Mouse (Mus musculus): Measurements from ENCODE around the gene AI182371. TPM values are rescaled to one million over a fixed set of nuclear protein-coding genes. Genes with fewer than 3 reads are reported as not detected.

The AI182371 gene
- total RNA-seq (2021): 1 to 10 TPM in 1 of 2 experiments, under 1 TPM in 1; 0.62 to 1.4 TPM
- 0.11 TPM in 1 of 2 replicates, not detected in the other for polyA plus RNA-seq (2012; rRNA removed)
- long read RNA-seq, partial matches to known transcripts: 0 of 1 reads
- long read RNA-seq, other reads (novel, unspliced or antisense): 1 of 1 reads

DNA sequence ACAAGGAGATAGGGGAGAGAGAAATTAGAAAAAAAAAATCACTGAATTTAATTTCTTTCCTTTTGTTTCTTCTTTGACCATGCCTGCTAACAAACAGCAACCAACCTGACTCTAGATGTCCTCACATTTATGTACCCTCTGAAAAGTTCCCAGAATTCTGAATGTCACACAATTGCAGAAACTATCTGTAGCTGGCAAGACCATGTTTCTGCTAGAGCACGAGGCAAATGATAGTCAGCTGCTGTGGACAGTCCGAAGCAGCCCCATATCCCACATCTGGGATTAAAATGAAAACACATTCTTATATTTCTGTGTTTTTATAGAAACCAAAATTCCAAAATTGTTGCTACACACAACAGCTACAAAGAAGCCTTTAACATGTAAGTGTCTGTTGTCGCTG lies at the start of gene AI182371:
TSS of gene AI182371 (minus strand) at position 101 of the 400 bp plus-strand sequence.
- DNase-seq: no peak

DNA sequence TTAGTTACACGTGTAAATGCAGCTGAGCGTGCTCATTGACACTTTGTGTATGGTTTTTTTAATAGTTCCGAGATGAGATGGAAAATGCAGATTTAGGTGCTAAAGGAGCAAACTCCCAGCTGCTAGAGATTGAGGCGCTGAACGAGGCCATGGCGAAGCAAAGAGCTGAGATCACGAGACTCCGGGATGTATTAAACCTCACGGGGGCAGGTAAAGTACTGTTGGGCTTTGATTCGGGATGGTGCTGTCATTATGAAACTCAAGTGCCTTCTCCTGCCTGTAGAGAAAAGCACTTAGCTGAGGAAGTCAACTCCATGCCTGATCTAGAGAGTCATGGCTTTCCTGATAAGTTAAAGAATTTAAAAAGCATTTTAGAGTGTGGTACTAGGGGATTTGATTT lies 47.5 kb upstream of the AI182371 start:
- DNase-seq: no peak

DNA sequence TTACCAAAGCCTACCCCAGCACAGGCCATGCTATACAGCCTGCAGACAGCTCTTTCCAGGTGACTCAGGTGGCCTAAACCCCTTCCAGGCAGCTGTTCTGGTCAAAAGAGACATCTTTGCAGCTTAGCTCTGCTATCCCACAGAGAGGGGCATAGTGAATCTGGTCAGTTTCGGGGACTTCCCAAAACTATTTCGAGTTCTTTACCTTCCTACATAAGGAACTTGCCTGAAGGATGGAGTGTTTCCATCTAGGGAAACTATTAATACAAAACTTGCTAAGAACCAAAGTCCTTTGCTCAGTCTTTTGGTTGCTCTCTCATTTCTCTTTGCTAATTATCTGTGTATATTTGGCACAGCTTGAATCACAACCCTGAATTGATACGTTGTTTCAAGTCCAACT lies 40.3 kb upstream of the AI182371 start:
- no peak for DNase-seq

DNA sequence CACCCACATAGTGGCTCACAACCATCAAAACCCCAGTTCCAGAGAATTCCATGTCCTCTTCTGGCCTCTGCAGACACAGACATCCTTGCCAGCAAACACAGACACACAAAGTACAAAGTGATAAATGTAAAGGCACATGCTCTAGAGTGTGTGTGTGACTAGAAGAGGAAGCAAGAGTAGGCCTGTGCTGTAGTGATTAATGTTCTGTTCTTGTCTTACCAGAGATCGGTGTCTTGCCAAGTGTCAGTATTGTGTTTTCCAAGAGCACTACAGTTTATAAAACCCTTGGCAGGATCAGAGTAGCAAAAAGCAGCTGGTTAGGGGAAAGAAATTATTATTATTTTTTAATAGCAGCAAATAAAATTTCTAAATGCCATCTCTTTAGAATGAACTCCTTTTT lies 37.2 kb upstream of the AI182371 start:
- no peak for DNase-seq

DNA sequence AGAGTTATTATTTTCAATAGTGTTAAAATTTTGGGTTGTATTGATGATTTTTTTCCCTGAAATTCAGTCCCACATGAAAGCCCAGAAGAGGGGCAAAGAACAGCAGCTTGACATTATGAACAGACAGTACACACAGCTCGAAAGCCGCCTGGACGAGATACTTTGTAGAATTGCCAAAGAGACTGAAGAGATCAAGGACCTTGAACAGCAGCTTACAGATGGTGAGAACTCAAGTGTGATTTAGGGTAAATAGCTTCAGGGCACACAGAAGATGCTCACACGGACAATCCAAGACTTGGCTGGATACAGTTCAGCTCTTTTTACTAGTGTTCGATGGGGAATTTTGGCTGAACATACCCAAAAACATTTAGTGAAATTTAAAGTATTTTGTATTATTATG lies 32.5 kb upstream of the AI182371 start:
- no peak for DNase-seq

DNA sequence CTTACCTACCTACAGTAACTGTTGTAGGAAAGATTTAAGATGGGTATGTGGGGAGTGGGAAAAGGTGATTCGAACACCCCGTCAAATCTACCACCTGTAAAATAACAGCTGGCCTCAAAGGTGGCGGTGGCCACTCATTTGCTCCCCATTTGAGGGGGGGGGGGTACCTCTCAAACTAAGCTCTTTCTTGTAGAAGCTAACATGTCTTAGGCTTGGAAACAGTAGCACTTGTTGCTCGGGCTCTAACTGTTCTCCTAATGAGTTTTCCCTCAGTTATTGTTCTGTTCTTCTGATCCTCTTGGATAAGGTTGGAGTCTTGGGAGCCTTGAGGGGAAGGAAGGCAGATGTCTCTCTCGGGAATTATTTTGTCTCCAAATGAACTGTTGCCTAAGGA lies 31.3 kb upstream of the AI182371 start:
- no peak for DNase-seq

DNA sequence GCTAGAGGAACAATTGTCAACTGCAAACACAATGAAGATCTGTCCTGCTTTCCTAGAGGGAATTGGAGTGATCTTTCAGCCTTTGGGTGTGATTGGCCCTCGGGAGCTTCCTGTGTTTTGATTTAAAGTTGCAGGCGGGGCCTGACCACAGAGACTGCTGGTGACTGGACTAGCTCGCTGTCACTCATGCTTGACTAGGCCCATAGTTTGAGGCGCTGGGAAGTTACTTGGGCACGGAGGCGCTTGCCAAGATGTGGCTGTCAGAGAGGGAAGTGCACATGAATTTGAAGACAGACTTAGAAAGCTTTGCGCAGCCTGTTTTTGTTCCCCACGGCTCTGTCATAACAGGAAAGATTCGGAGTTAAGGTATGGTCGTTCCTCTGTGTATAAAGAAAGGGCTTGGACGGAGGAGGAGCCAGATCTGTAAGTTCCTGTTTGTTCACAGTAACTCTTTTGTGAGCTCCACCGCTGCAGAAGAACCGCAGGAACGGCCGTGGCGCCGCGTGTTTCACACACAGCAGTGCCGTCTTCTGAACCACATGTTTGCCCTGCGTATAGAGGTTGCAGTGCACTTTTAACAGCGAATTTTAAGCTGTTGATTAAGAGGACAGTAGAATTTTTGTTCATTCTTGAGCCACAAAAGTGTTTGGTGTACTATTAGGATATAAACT lies 30.8 kb upstream of the AI182371 start:
- DNase-seq: peak; percentile 97

DNA sequence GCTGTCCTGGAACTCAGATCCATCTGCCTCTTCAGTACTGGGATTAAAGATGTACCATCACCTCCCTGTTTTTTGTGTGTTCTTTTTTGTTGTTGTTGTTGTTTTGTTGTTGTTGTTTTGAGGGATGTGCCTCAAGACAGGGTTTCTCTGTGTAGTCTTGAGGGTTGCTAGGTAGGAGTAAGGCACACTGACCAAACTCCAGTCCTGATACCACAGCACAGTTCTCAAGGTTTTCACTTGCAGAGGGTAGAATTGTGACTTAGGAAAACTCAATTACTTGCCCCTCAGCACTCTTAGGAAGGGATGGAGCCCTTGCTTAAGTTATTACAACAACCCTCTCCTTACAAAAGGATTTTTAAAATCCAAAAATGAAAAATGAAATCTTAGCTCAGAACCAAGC lies 30.1 kb upstream of the AI182371 start:
- no peak for DNase-seq

DNA sequence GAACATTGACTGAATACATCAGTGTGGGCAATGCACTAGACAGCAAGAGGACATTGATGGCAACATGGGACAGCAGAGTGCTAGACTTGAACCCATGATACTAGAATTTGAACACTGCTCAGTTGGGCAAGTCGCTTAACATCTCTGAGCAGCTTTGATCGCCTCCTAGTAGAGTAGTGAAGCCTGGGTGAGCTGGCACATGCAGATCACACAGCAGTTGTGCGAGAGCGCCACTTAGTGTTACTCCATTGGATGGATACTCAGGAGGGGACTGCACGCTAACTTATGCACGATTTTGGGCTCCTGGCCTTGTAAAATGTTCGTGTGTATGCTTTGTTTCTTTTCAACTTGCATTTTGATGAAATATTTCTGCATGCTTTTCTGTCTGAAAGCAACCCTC lies 23.4 kb upstream of the AI182371 start:
- no peak for DNase-seq

DNA sequence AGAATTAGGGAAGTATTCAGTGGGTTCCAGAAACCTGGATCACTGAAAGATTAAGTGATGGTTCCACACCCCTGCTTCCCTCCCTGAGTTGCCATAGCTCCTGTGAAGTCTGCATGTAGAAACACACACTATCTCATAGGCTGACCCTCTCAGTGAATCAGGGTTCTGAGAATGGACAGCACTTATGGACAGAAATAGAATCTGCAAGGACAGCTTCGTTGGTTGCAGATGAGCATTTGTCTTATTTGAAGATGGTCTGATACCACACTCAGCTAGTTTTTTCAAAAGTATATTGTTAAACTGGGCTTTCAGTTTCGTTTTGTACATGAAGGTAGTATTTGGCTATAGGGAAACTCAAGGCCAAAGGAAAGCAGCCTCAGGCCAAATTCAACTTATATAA lies 9.2 kb upstream of the AI182371 start:
- DNase-seq: no peak

DNA sequence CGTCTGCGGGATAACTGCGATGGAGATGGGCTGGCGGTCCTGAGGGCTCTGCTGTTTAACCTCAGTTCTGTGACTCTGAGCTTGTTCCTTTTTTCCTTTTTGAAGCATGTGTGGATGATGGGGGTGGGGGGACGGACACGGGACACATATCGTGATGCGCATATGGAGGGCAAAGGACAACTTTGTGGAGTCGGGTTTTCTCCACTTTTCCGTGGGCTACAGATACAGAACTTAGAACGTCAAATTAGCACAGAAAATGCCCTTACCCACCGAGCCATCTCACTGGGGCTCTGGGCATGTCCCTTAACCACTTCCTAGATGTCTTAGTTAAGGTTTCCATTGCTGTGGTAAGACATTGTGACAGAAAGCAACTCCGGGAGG lies 8.6 kb upstream of the AI182371 start:
- DNase-seq: no peak

DNA sequence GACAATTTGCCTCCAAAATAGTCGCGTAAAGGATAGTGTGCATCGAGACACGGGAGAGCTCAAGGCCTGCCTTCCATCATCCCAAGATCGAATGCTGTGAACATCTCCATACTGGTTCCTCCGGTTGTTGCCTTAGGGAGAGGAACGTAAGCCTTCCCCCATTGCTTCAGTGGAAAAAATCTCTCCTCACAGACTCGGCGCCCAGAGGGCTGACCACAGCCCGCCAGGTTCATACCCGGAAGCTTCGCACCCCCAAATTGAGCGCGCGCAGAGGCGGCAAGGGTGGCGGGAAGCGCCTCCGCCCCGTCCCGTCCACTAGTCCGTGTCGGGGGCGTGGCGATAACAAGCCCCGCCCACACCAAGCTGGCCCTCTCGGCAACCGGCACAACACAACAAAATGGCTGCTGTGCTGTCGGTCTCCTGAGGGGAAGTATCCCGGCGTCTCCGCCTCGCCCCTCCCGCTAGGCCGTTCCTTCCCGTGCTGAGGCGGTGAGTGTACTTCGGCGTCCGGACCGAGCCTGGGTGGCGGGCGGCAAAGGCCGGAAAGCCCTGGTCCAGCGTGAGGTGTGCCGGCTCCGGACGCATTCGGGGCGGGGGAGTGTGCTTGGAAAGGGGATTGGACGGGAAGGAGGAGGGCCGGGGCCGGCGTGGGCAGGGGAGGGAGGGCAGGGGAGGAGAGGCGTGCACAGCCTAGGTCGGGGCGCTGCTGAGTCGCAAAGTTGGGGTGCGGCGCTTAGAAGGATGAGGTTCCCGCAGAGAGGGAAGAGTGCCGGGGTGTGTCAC lies 8.0 kb upstream of the AI182371 start, which contains the start of gene Cntrl:
TSS of gene Cntrl (plus strand) at position 352 of the 783 bp plus-strand sequence.
- peak; percentile 97 for DNase-seq

DNA sequence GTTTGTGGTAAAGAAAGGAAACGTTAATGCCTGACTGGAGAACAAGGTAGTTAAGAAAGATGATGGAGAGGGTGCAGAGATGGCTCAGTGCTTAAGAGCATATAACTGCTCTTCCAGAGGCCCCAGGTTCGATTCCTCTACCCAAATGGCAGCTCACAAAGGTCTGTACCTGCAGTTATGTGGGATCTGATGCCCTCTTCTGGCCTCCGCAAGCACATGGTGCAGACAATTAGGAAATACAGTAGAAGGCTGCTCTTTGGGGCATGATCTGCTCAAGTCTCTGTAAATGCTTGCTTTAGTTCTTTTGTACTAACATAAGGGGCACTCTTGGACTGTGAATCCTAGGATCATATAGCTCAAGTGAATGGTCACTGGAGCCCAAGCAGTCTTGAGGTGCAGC lies 7.4 kb upstream of the AI182371 start:
- no peak for DNase-seq

DNA sequence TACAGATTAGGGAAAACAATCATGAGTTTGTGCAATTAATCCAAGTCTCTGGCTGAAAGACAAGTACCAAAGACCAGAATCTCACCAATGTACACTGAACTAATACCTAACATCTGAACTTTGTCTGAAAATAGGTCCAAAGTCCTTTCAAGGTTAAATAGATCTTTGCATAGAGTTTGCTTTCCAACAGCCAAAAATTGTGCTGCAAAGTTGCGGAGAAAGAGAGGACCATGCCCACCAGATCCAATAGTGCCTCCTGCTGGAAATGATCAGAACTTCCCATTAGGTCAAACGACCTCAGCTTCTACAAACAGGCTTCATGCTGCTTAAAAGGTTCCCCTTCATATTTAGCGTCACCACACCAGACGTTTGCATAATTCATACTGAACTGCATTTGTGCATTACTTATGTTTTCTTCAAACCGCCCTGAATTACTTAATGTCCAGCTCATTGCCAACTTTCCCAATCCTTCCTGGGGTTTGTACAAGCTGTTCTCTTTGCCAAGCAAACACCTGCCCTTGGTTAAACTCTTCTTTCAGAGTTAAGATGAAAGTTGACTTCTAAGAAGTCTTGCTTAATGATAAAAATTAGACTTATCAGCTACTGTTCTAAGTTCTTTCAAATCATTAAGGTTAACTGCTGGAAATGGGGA lies 6.8 kb upstream of the AI182371 start:
- DNase-seq: peak; percentile 7

DNA sequence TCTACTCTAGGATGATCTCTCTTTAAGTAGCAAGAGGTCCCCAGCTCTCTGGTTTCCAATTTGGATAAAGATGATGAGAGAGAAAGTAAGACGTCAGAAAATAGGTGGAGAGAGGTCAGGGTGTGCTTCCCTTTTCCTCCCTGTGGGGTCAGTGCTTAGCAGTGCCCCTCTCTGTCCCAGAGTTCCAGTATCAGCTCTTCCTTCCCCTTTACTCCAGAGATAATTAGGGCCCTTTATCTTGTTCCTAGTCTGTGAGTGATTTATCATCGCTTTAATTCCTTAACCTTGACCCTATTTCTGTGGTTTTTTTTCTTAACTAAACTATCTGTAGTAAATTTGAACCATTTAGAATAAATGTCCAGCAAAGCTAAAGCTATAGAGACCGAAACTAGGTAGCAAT lies 3.5 kb upstream of the AI182371 start:
- no peak for DNase-seq

DNA sequence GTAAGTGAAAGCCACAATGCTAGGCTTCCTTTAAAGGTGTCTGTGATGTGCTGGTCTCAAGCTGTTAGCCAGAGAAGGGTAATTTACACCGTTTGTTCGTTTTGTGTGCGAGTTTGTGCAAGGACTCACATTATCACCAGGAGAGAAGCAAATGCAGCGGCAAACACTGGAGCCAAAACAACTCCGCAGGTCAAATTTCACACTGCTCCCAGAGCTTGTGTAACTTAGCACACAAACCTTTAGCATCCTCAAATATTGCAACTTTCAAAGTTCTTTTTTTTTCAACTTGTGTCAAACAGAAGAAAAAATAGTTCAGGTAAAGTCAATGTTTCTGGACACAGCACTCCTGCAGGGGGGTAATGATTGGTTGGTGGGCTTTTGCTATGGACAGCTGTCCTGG lies 2.2 kb upstream of the AI182371 start:
- DNase-seq: no peak

DNA sequence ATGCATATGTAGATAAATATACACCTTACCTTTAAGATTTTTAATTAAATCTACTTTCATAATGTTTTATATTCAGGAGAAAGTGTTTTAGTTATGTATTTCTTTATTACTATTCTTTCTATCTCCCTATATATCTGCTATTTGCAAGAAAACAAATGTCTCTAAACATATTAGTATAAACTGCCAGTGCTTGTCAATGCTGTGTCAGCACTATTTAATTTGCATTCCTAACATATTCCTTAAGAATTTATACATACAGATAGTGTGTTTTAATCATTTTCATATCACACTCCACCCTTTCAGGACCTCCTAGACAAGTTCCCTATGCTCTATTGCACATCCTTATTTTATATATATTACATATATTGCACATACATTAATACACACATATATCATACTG lies 1.4 kb upstream of the AI182371 start:
- no peak for DNase-seq

DNA sequence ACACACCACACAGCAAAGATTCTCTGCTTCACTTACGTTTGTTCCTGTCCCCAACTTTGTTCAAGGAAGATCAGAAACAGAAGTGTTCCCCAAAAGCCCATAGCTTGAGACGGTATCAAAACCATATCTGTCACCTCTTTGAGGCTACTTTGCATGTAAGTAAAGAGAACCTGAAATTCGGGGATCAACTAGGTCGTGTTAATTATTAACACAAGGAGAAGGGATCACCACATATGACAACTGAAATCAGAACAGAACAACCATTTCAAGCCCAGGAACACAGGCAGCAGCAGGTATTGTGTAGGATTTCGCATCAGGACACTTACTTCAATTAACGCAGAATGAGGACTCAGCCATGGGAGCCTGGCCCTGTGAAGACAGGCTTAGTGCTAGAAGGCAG lies 814 bp downstream of the AI182371 start:
- DNase-seq: no peak

DNA sequence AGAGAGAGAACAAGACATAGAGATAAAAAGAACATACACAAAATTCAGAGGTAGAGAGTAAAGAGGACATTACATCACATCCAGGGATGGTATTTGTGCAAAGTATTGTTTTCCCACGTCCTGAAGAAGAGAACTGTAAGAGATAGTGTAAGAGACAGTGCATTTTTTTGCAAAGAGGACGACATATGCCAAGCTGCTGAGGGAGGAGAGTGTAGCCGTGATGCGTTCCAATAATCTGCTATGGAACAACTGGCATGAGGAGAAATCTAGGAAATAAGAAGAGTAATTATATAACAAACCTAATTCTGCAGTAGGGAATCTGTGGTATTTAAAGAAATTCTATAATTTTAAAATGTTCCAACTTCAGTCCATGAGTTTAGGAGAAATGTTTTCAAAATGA lies 13.9 kb downstream of the AI182371 start:
- no peak for DNase-seq

DNA sequence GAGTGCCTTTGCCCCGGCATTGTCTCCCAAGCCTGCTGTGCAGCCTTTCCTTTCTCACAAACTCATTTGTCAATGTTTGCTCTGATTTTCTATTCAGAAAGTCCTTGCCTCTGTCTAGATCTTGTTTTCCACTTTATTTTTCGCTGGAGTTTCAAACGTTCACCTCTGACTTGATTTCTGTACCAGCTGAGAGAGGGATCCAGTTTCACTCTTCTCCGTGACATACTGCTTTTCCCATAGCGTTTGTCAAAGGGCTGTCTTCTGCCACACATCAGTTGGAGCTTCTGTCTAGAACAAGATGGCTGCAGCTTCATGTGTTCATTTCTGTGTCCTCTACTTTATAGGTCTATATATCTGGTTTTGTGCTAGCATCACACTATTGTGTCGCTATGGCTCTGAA lies 22.2 kb downstream of the AI182371 start:
- DNase-seq: no peak

DNA sequence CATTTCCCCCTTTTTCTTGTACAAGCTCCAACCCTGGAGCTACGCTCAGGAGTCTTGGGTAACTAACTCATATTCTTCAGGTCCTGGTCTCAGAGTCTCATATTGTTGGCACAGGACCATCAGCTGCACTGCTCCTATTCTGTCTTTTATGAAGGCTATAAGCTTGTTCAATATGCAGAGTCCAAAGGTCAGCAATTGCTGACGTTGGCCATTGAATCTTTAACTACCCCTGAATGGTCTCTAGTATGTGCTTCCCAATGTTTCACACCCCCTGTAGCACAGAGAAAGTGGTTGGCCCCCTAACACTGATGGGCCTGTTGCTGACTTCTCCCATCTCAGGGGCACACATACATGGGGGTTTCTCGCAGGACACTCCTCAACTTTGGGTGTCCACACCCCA lies 27.0 kb downstream of the AI182371 start:
- DNase-seq: no peak

DNA sequence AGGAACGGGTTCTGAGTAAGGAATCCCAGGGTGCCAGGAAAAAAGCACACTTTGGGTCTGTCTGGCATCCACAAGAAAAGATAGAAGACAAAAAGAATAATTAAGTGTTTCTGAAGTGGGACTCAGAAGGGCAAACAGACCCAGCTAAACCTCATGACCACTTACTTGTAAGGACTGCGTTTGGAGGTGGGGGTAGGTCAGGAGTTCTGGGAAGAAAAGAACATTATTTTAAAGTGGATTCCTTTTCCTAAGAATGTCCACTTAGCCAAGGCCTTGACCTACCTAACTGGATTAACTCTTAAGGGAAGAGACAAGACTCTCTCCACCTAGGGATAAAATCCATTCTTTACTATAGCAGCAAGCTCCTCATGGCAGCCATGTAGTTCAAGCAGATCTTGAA lies 28.8 kb downstream of the AI182371 start:
- DNase-seq: no peak

DNA sequence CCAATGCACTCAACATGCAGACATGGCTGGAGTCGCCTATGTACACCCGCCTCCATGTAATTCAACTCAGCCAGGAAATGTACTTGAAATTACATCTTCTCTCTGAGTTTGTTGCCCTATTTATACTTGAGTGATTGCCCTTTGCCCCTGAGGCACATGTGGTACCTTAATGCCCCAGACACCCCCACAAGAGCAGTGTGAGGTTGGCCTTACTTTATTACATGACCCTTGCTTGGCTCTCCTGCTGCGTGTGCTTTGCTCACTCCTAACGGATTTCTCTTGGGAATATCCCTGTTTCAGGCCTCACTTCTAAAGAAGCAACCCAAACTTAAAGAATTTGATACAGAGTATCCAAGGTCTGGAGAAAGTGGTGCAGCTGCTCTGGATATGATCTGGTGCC lies 31.1 kb downstream of the AI182371 start:
- DNase-seq: no peak
